Mouse (Mus musculus) brain, embryonic 14.5 days (tissue): ENCODE results near the gene Slc12a4. TPM values are rescaled to one million over a fixed set of nuclear protein-coding genes. Genes with fewer than 3 reads are reported as not detected.

ENCODE experiments used
- DNase-seq: peaks from one replicate; pipeline ENCODE4 v3.0.0-alpha.2; 2011; ENCODE audit warnings: low read depth
- CTCF ChIP-seq: fragments of 200-500 bp; IDR thresholded peaks from 2 replicates; pipeline ENCODE4 v1.5.1; 2012; ENCODE audit warnings: inconsistent platforms, mild to moderate bottlenecking, moderate library complexity, borderline replicate concordance; ENCODE audit not compliant: insufficient read depth, insufficient read length; ENCODE audit errors: extremely low read depth
- POLR2A ChIP-seq: fragments of 200-500 bp; IDR thresholded peaks from 2 replicates; pipeline ENCODE4 v1.6.1; 2012; ENCODE audit warnings: mild to moderate bottlenecking, inconsistent platforms, borderline replicate concordance; ENCODE audit not compliant: poor library complexity, insufficient read depth, insufficient read length, severe bottlenecking; ENCODE audit errors: extremely low read depth
- polyA plus RNA-seq: library from polyadenylated mRNA; depleted of rRNA; stranded (reverse); fragments of >200 nt; gene quantifications from 2 replicates; pipeline ENCODE4 v1.2.3, GENCODE M21; 2012; rRNA removed

Slc12a4 gene
- polyA plus RNA-seq, 1 experiment = 17.0 TPM

DNA sequence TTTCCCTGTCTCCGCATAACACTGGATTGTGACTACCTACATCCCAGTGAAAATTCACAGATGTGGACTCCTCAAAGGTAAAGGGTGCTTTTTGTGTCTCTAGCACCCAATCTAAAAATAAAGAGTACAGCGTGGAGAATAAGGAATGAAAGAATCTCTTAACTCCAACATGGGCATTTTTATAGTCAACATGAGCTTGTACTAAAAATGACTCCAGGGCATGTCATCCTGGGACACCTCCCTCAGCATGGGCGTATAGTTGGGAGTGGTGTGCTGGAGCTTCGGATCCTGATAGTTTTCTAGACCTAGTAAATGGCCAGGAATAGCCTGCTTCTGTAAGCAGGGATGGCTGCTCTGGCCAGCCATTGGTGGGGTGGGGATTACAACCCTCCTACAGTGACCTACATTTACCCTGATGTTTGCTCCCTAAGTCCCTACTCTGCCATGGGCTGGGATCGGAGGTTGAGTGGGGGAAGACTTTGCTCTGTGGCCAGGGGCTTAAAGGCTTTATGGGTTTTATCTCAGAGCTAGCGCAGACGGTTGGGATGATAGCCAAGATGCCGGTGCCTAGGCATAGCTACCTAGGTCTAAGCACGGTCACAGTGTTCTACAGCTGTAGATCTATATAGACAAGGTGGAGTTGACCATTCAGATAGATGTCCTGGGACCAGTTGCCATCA is 68.0 kb downstream of the Slc12a4 start:
- TF ChIP-seq POLR2A = no peak
- TF ChIP-seq CTCF = no peak
- DNase-seq = no peak

Other genes with a start within 250 kb of the Slc12a4 start
- gene Gfod2, start 207.4 kb downstream of the Slc12a4 start, polyA plus RNA-seq = 56.1 and 62.6 TPM in 2 replicates
- 35.7 and 39.7 TPM in 2 replicates for gene Ranbp10, start 138.7 kb downstream of the Slc12a4 start, polyA plus RNA-seq
- gene Tsnaxip1, start 138.4 kb downstream of the Slc12a4 start, polyA plus RNA-seq = 0.37 and 0.54 TPM in 2 replicates
- gene Cenpt, start 112.8 kb downstream of the Slc12a4 start, polyA plus RNA-seq = 83.0 and 109 TPM in 2 replicates
- gene Thap11, start 111.0 kb downstream of the Slc12a4 start, polyA plus RNA-seq = 61.3 and 78.5 TPM in 2 replicates
- gene Nutf2, start 105.5 kb downstream of the Slc12a4 start, polyA plus RNA-seq = 190 and 196 TPM in 2 replicates
- gene Edc4, start 85.2 kb downstream of the Slc12a4 start, polyA plus RNA-seq = 80.3 and 85.4 TPM in 2 replicates
- 0.90 and 1.6 TPM in 2 replicates for gene Nrn1l, start 72.5 kb downstream of the Slc12a4 start, polyA plus RNA-seq
- gene Pskh1, start 65.7 kb downstream of the Slc12a4 start, polyA plus RNA-seq = 23.6 and 26.8 TPM in 2 replicates
- 7.8 and 10.2 TPM in 2 replicates for gene Ctrl, start 32.2 kb downstream of the Slc12a4 start, polyA plus RNA-seq
- gene Psmb10, start 27.7 kb downstream of the Slc12a4 start, polyA plus RNA-seq = 51.6 and 64.8 TPM in 2 replicates
- 2.0 and 2.3 TPM in 2 replicates for gene Lcat, start 22.7 kb downstream of the Slc12a4 start, polyA plus RNA-seq
- not detected in 2 replicates for gene Dpep3, start 13.3 kb upstream of the Slc12a4 start, polyA plus RNA-seq
- 22.9 and 24.4 TPM in 2 replicates for gene Dus2, start 25.2 kb upstream of the Slc12a4 start, polyA plus RNA-seq
- gene Dpep2nb, start 39.9 kb upstream of the Slc12a4 start, polyA plus RNA-seq = not detected in 2 replicates
- gene Ddx28, start 45.8 kb upstream of the Slc12a4 start, polyA plus RNA-seq = 16.5 and 17.8 TPM in 2 replicates
- gene Nfatc3, start 92.7 kb upstream of the Slc12a4 start, polyA plus RNA-seq = 11.1 and 13.1 TPM in 2 replicates
- 1.3 and 1.5 TPM in 2 replicates for gene Esrp2, start 170.9 kb upstream of the Slc12a4 start, polyA plus RNA-seq
- gene Pla2g15, start 184.3 kb upstream of the Slc12a4 start, polyA plus RNA-seq = 12.7 and 16.1 TPM in 2 replicates
- 56.7 and 65.4 TPM in 2 replicates for gene Slc7a6, start 202.8 kb upstream of the Slc12a4 start, polyA plus RNA-seq
- 42.0 and 45.3 TPM in 2 replicates for gene Slc7a6os, start 244.8 kb upstream of the Slc12a4 start, polyA plus RNA-seq
- gene Prmt7, start 244.8 kb upstream of the Slc12a4 start, polyA plus RNA-seq = 44.9 and 47.7 TPM in 2 replicates